Mouse (Mus musculus) heart, postnatal 10 days (tissue): ENCODE data around the gene Fam162a. TPM values are rescaled to one million over a fixed set of nuclear protein-coding genes. Genes with fewer than 3 reads are reported as not detected.

ENCODE experiments used
- total RNA-seq, 2 experiments: library from RNA; stranded (reverse); gene quantifications; 2 replicates each; pipeline ENCODE4 v1.2.3; 2021

The Fam162a gene
- total RNA-seq, 2 experiments from 2014 or later: 205 to 214 TPM

Other genes starting within 250 kb of the Fam162a start
- 1 to 10 TPM; 6.7 to 9.7 TPM for gene Parp14, start 200.1 kb downstream of the Fam162a start, total RNA-seq
- 10 to 100 TPM; 11.1 to 14.4 TPM for gene Parp9, start 133.1 kb downstream of the Fam162a start, total RNA-seq
- 10 to 100 TPM in 1 of 2 experiments, 1 to 10 TPM in 1; 9.3 to 12.7 TPM for gene Dtx3l, start 132.4 kb downstream of the Fam162a start, total RNA-seq
- gene Kpna1, start 92.8 kb downstream of the Fam162a start, total RNA-seq: 100 to 1,000 TPM in 1 of 2 experiments, 10 to 100 TPM in 1; 96.9 to 104 TPM
- gene Wdr5b, start 30.4 kb downstream of the Fam162a start, total RNA-seq: 1 to 10 TPM; 4.4 to 5.6 TPM
- 10 to 100 TPM; 41.8 to 42.6 TPM for gene Ccdc58, start 91 bp upstream of the Fam162a start, total RNA-seq
- not detected for gene Csta1, start 59.6 kb upstream of the Fam162a start, total RNA-seq
- 1 to 10 TPM; 1.5 TPM for gene Stfa2l1, start 85.2 kb upstream of the Fam162a start, total RNA-seq
- gene Gm5483, start 112.6 kb upstream of the Fam162a start, total RNA-seq: 1 to 10 TPM; 1.3 to 1.6 TPM
- gene Gm5416, start 138.8 kb upstream of the Fam162a start, total RNA-seq: not detected
- not detected for gene 2010005H15Rik, start 149.9 kb upstream of the Fam162a start, total RNA-seq
- gene Stfa1, start 205.4 kb upstream of the Fam162a start, total RNA-seq: 1 to 10 TPM; 1.3 to 2.9 TPM